Comparison of ENCODE assay signal across 22 mouse cellular contexts in genomic region chr4:107300371-107300770, GRCm38 (mm10). TPM values are rescaled to one million over a fixed set of nuclear protein-coding genes. Genes with fewer than 3 reads are reported as not detected.
DNase-seq lines count a peak whose midpoint lies in the region; ATAC-seq and TF ChIP-seq lines count a peak whose summit lies in the region.
"Had no signal": no experiment of that assay in that cellular context is flagged by ENCODE, and none has a peak within 500 bp of the region (broad histone marks: within the 10 kb centered on the region; RNA-seq: fewer than 3 reads in every experiment).

No protein-coding gene starts in this region.

- no peaks in the 10 kb centered on the region for H3K4me1 ChIP-seq in stomach, postnatal 0 days (replicated peaks; ENCODE audit: control insufficient read depth, insufficient read depth)
- H3K4me1 ChIP-seq: forebrain, embryonic 13.5 days; hindbrain, embryonic 10.5 days had no signal

- H3K27me3 ChIP-seq in stomach, postnatal 0 days (ENCODE audit: control insufficient read depth, insufficient read depth, low read length): no peaks in the 10 kb centered on the region
- H3K27me3 ChIP-seq: forebrain, embryonic 13.5 days had no signal

- no peaks in the 10 kb centered on the region for H3K9me3 ChIP-seq in stomach, postnatal 0 days (ENCODE audit: control insufficient read depth, low read length)
- H3K9me3 ChIP-seq: forebrain, embryonic 13.5 days; heart, embryonic 12.5 days; hindbrain, embryonic 10.5 days had no signal

- no peak for TF ChIP-seq EP300 in stomach, postnatal 0 days (optimal IDR thresholded peaks at IDR 0.05)

- H3K4me3 ChIP-seq in stomach, postnatal 0 days (ENCODE audit: low read depth, low read length): no peak overlapping the region
- H3K4me3 ChIP-seq: forebrain, embryonic 13.5 days; heart, embryonic 12.5 days; hindbrain, embryonic 10.5 days had no signal

- ATAC-seq in megakaryocyte, adult 5-6 weeks (ENCODE audit: poor library complexity, severe bottlenecking): peak; percentile 64
- ATAC-seq in stomach, postnatal 0 days (ENCODE audit: low FRiP score, low TSS enrichment): no peak
- ATAC-seq: forebrain, embryonic 13.5 days; forebrain, postnatal 0 days had no signal

- H3K9ac ChIP-seq in stomach, postnatal 0 days (ENCODE audit: low read length): no peak overlapping the region
- H3K9ac ChIP-seq: forebrain, embryonic 13.5 days; forebrain, postnatal 0 days; heart, embryonic 12.5 days; hindbrain, embryonic 14.5 days had no signal

- no peak for TF ChIP-seq CTCF in stomach, postnatal 0 days (IDR thresholded peaks at IDR 0.05; ENCODE audit: low read depth)

- H3K4me2 ChIP-seq in stomach, postnatal 0 days (replicated peaks; ENCODE audit: low read depth): no peak overlapping the region
- H3K4me2 ChIP-seq: forebrain, embryonic 13.5 days; heart, embryonic 12.5 days; hindbrain, embryonic 14.5 days had no signal

- DNase-seq in 3134 (ENCODE audit: extremely low read depth, insufficient read length, low spot score) (peak; percentile 43), 416B (ENCODE audit: low read depth) (peak; percentile 93)
- no peak for DNase-seq in stomach, postnatal 0 days (ENCODE audit: low spot score)
- DNase-seq in lung, postnatal 25 days (ENCODE audit: low spot score): no peak
- no peak for DNase-seq in cerebellum, adult 8-10 months
- DNase-seq: cerebellum, adult 11 months; cerebellum, adult 9-11 months; cerebellum, postnatal 36 days; forebrain, postnatal 0 days; gastrocnemius, postnatal 14 days had no signal

- 0 out of 2 replicates have a peak overlapping the region, but pooled peaks have one; percentile 18 for H3K27ac ChIP-seq in stomach, postnatal 0 days (replicated peaks)
- H3K27ac ChIP-seq: forebrain, embryonic 13.5 days; hindbrain, embryonic 10.5 days; hindbrain, embryonic 14.5 days had no signal

- WGBS in stomach, postnatal 0 days: 81% methylated on average over 4 of the region's 4 CpGs

- H3K36me3 ChIP-seq in stomach, postnatal 0 days (ENCODE audit: control insufficient read depth, insufficient read depth, low read length): no peaks in the 10 kb centered on the region
- H3K36me3 ChIP-seq: heart, embryonic 12.5 days; hindbrain, embryonic 10.5 days had no signal

RNA-seq across cellular contexts. Expression of gene Dio1, which starts 6.6 kb away (rescaled TPM):
- total RNA-seq in megakaryocyte, adult 5-6 weeks (2015): not detected in 2 replicates
- not detected in 2 replicates for total RNA-seq in megakaryocyte, adult 5-6 weeks (2017)
- 0.87 and 0.93 TPM in 2 replicates for polyA plus RNA-seq in stomach, postnatal 0 days (2015; fragmentation: Nextera tagmentation; extraction: Ambion mirVana)
- total RNA-seq: forebrain, postnatal 0 days; gastrocnemius, adult 18-20 months; gastrocnemius, postnatal 14 days; heart, adult 8-10 months; heart, postnatal 25 days; MEL had no signal
- polyA plus RNA-seq: brain, embryonic 14.5 days; C2C12; embryonic facial prominence, embryonic 11.5 days; forebrain, embryonic 13.5 days; forebrain, postnatal 0 days; heart, embryonic 12.5 days; hindbrain, embryonic 10.5 days; hindbrain, embryonic 14.5 days had no signal

RNA-seq across cellular contexts. Expression of gene Yipf1, which starts 13.8 kb away (rescaled TPM):
- 73.0 and 82.7 TPM in 2 replicates for total RNA-seq in megakaryocyte, adult 5-6 weeks (2015)
- total RNA-seq in megakaryocyte, adult 5-6 weeks (2017): 59.2 and 61.3 TPM in 2 replicates
- polyA plus RNA-seq in stomach, postnatal 0 days (2015; fragmentation: Nextera tagmentation; extraction: Ambion mirVana): 67.9 and 68.8 TPM in 2 replicates

RNA-seq across cellular contexts. Expression of gene Hspb11, which starts 47.0 kb away (rescaled TPM):
- total RNA-seq in megakaryocyte, adult 5-6 weeks (2015): 17.1 and 23.3 TPM in 2 replicates
- 8.6 and 15.3 TPM in 2 replicates for total RNA-seq in megakaryocyte, adult 5-6 weeks (2017)
- 32.7 and 33.0 TPM in 2 replicates for polyA plus RNA-seq in stomach, postnatal 0 days (2015; fragmentation: Nextera tagmentation; extraction: Ambion mirVana)

RNA-seq across cellular contexts. Expression of gene Lrrc42, which starts 47.0 kb away (rescaled TPM):
- 11.0 and 14.4 TPM in 2 replicates for total RNA-seq in megakaryocyte, adult 5-6 weeks (2015)
- total RNA-seq in megakaryocyte, adult 5-6 weeks (2017): 3.2 and 16.3 TPM in 2 replicates
- 28.1 and 29.3 TPM in 2 replicates for polyA plus RNA-seq in stomach, postnatal 0 days (2015; fragmentation: Nextera tagmentation; extraction: Ambion mirVana)

Comparison
In these comparisons a context has a peak if more than half of its experiments do, and no peak if none do; other contexts are left out.
1. DNase-seq: peak in 3134 (single experiment) and 416B (single experiment); none in stomach, postnatal 0 days (single experiment), lung, postnatal 25 days (single experiment) and cerebellum, adult 8-10 months (single experiment).